Mouse (Mus musculus): ENCODE measurements at regions not wholly inside any gene's neighbourhood (a gene's known extent, or its start where the extent isn't known, plus 50 kb on each side); places are given as distances from the start of the nearest gene placed in this dataset.

GRCm38 (mm10) chr6:116767738-116768522 is 51.2 kb upstream of the Tmem72 start:
- 33% methylated on average over 17 of the region's 17 CpGs for WGBS (ENCODE audit: insufficient replicate concordance)
- ATAC-seq (replicated peaks; ENCODE audit: insufficient number of reproducible peaks, low FRiP score, low TSS enrichment) = no peak
- Histone ChIP-seq H3K4me1 (ENCODE audit: control insufficient read depth, insufficient read depth, low read length) (peaks cover 6% of the 10 kb centered on the region; the same call in 1 of the 2 replicates), H3K9me3 (replicated peaks; ENCODE audit: control insufficient read depth, low read length) (no peaks in the 10 kb centered on the region), H3K4me2 (no peak overlapping the region), H3K27ac (ENCODE audit: low read depth, low read length) (no peak overlapping the region), H3K36me3 (ENCODE audit: control insufficient read depth, insufficient read depth, low read length) (no peaks in the 10 kb centered on the region), H3K9ac (ENCODE audit: low read depth, low read length) (no peak overlapping the region), H3K4me3 (ENCODE audit: low read depth, low read length) (no peak overlapping the region), H3K27me3 (ENCODE audit: control insufficient read depth, insufficient read depth, low read length) (no peaks in the 10 kb centered on the region)

GRCm38 (mm10) chr6:116774954-116775675 is 58.4 kb upstream of the Tmem72 start:
- H3K4me2 ChIP-seq = no peak overlapping the region
- no peaks in the 10 kb centered on the region for H3K9me3 ChIP-seq (replicated peaks; ENCODE audit: control insufficient read depth, low read length)
- H3K36me3 ChIP-seq (ENCODE audit: control insufficient read depth, insufficient read depth, low read length) = no peaks in the 10 kb centered on the region
- H3K9ac ChIP-seq (ENCODE audit: low read depth, low read length) = no peak overlapping the region
- no peak overlapping the region for H3K27ac ChIP-seq (ENCODE audit: low read depth, low read length)
- ATAC-seq (replicated peaks; ENCODE audit: insufficient number of reproducible peaks, low FRiP score, low TSS enrichment) = 0 out of 2 replicates have a peak, but pooled peaks have one; percentile 31
- H3K4me1 ChIP-seq (ENCODE audit: control insufficient read depth, insufficient read depth, low read length) = no peaks in the 10 kb centered on the region
- WGBS (ENCODE audit: insufficient replicate concordance) = 78% methylated on average over 12 of the region's 12 CpGs
- no peak overlapping the region for H3K4me3 ChIP-seq (ENCODE audit: low read depth, low read length)
- no peaks in the 10 kb centered on the region for H3K27me3 ChIP-seq (ENCODE audit: control insufficient read depth, insufficient read depth, low read length)

GRCm38 (mm10) chr6:116786553-116787335 is 70.0 kb upstream of the Tmem72 start:
- Histone ChIP-seq H3K4me3 (ENCODE audit: low read depth, low read length) (no peak overlapping the region), H3K9ac (ENCODE audit: low read depth, low read length) (no peak overlapping the region), H3K27ac (ENCODE audit: low read depth, low read length) (no peak overlapping the region), H3K36me3 (ENCODE audit: control insufficient read depth, insufficient read depth, low read length) (no peaks in the 10 kb centered on the region), H3K27me3 (ENCODE audit: control insufficient read depth, insufficient read depth, low read length) (no peaks in the 10 kb centered on the region), H3K4me2 (no peak overlapping the region), H3K4me1 (ENCODE audit: control insufficient read depth, insufficient read depth, low read length) (no peaks in the 10 kb centered on the region), H3K9me3 (replicated peaks; ENCODE audit: control insufficient read depth, low read length) (no peaks in the 10 kb centered on the region; the same call in 1 of the 2 replicates)
- 52% methylated on average over 3 of the region's 3 CpGs for WGBS (ENCODE audit: insufficient replicate concordance)
- ATAC-seq (replicated peaks; ENCODE audit: insufficient number of reproducible peaks, low FRiP score, low TSS enrichment) = no peak

- Histone ChIP-seq H3K9ac (ENCODE audit: low read depth, low read length) (no peak overlapping the region), H3K9me3 (replicated peaks; ENCODE audit: control insufficient read depth, low read length) (no peaks in the 10 kb centered on the region), H3K27me3 (ENCODE audit: control insufficient read depth, insufficient read depth, low read length) (no peaks in the 10 kb centered on the region), H3K4me1 (ENCODE audit: control insufficient read depth, insufficient read depth, low read length) (peaks cover 4% of the 10 kb centered on the region; the same call in 1 of the 2 replicates), H3K36me3 (ENCODE audit: control insufficient read depth, insufficient read depth, low read length) (no peaks in the 10 kb centered on the region), H3K4me3 (ENCODE audit: low read depth, low read length) (no peak overlapping the region), H3K4me2 (no peak overlapping the region), H3K27ac (ENCODE audit: low read depth, low read length) (no peak overlapping the region)
- ATAC-seq (replicated peaks; ENCODE audit: insufficient number of reproducible peaks, low FRiP score, low TSS enrichment) = no peak
- WGBS (ENCODE audit: insufficient replicate concordance) = 71% methylated on average over 4 of the region's 4 CpGs
These were observed 76.7 kb upstream of the Tmem72 start for GRCm38 (mm10) chr6:116793321-116793960.

DNA sequence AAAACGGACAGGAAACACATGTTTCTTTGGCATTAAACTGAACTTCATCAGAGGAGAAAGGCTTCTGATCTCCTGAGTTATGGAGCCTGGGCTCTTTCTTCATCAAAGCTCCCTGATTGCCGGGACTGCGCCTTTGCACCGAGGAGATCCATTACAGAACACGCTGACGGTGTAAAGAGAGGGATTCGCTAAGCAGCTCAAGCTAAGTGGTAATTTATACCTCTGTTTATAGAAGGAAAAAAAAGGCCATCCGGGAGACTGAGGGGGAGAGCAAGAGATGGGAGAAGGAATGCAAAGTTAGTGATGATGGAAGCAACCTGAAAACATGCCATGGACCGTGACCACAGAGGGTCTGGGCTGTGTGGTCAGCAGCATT is 77.2 kb upstream of the Tmem72 start:
- Histone ChIP-seq H3K36me3 (ENCODE audit: control insufficient read depth, insufficient read depth, low read length) (no peaks in the 10 kb centered on the region), H3K27ac (ENCODE audit: low read depth, low read length) (no peak overlapping the region), H3K4me2 (no peak overlapping the region), H3K4me1 (ENCODE audit: control insufficient read depth, insufficient read depth, low read length) (peaks cover 4% of the 10 kb centered on the region; the same call in 1 of the 2 replicates), H3K27me3 (ENCODE audit: control insufficient read depth, insufficient read depth, low read length) (no peaks in the 10 kb centered on the region), H3K9ac (ENCODE audit: low read depth, low read length) (no peak overlapping the region), H3K4me3 (ENCODE audit: low read depth, low read length) (no peak overlapping the region), H3K9me3 (replicated peaks; ENCODE audit: control insufficient read depth, low read length) (no peaks in the 10 kb centered on the region)
- ATAC-seq (replicated peaks; ENCODE audit: insufficient number of reproducible peaks, low FRiP score, low TSS enrichment) = no peak
- WGBS (ENCODE audit: insufficient replicate concordance) = 72% methylated on average over 9 of the region's 9 CpGs

DNA sequence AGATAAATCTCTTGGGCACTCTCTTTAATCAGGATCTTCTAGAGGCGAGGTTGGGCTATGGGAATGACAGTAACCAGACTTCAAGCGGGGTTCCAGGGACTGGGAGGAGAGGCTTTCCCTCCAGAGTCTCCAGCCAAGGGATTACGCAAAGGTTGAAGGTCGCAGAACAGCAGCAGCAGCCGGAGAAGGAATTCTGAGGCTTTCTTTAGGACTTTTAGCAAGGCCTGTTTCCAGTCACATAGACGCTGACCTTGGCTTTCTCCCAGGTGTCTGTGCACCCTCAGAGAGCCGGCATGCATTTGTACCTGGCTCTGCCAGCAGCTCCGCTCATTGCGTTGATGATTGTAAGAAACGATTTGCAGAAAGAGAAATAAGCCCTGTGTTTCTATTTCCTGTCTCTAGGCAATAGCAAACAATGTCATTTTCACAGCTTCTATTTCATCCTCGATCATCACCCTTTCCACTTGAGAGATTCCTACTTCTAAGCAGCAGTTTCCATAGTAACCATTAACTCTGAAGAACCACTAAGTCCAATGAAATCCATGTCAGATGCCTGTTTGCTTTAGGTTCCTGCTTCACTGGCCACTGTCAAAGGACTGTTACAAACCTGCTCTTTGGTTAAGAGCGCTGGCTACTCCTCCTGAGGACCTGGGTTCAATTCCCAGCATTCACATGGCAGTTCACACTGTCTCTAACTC is 104.7 kb upstream of the Tmem72 start:
- no peak overlapping the region for H3K4me3 ChIP-seq (ENCODE audit: low read depth, low read length)
- ATAC-seq (replicated peaks; ENCODE audit: insufficient number of reproducible peaks, low FRiP score, low TSS enrichment) = no peak
- H3K36me3 ChIP-seq (ENCODE audit: control insufficient read depth, insufficient read depth, low read length) = no peaks in the 10 kb centered on the region
- H3K27ac ChIP-seq (ENCODE audit: low read depth, low read length) = no peak overlapping the region
- no peaks in the 10 kb centered on the region for H3K9me3 ChIP-seq (replicated peaks; ENCODE audit: control insufficient read depth, low read length)
- H3K9ac ChIP-seq (ENCODE audit: low read depth, low read length) = no peak overlapping the region
- H3K27me3 ChIP-seq (ENCODE audit: control insufficient read depth, insufficient read depth, low read length) = no peaks in the 10 kb centered on the region
- peaks cover 9% of the 10 kb centered on the region for H3K4me1 ChIP-seq (ENCODE audit: control insufficient read depth, insufficient read depth, low read length)
- WGBS (ENCODE audit: insufficient replicate concordance) = 53% methylated on average over 12 of the region's 12 CpGs
- no peak overlapping the region for H3K4me2 ChIP-seq

DNA sequence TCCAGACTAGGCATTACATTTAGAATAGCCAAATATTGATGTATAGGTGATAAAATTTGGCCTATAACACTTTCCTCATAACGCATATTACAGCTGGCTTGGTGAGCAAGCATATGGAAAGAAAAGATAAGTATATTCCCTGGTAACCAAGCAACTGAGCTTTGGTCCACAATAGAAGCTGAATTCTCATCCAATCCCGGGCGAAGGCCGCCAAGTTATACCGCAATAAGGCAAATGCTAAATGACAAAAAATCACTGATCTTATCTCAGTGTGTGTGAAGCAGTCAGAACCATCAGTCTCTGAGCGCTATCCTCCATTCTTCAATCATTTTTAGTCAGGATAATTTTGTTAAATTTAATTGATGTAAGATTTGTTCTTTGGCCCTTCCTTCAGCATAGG is 105.9 kb upstream of the Tmem72 start:
- Histone ChIP-seq H3K36me3 (ENCODE audit: control insufficient read depth, insufficient read depth, low read length) (no peaks in the 10 kb centered on the region), H3K9me3 (replicated peaks; ENCODE audit: control insufficient read depth, low read length) (no peaks in the 10 kb centered on the region), H3K4me3 (ENCODE audit: low read depth, low read length) (no peak overlapping the region), H3K27me3 (ENCODE audit: control insufficient read depth, insufficient read depth, low read length) (no peaks in the 10 kb centered on the region), H3K4me2 (no peak overlapping the region), H3K4me1 (ENCODE audit: control insufficient read depth, insufficient read depth, low read length) (peaks cover 9% of the 10 kb centered on the region), H3K27ac (ENCODE audit: low read depth, low read length) (no peak overlapping the region), H3K9ac (ENCODE audit: low read depth, low read length) (no peak overlapping the region)
- 89% methylated on average over 6 of the region's 6 CpGs for WGBS (ENCODE audit: insufficient replicate concordance)
- no peak for ATAC-seq (replicated peaks; ENCODE audit: insufficient number of reproducible peaks, low FRiP score, low TSS enrichment)

GRCm38 (mm10) chr6:116825628-116826027 is 108.9 kb upstream of the Tmem72 start:
- ATAC-seq (replicated peaks; ENCODE audit: insufficient number of reproducible peaks, low FRiP score, low TSS enrichment) = no peak
- WGBS (ENCODE audit: insufficient replicate concordance) = 77% methylated on average over 2 of the region's 2 CpGs

More at GRCm38 (mm10) chr6:116825628-116826027, 108.9 kb upstream of the Tmem72 start:
- Histone ChIP-seq H3K36me3 (ENCODE audit: control insufficient read depth, insufficient read depth, low read length) (no peaks in the 10 kb centered on the region), H3K9ac (ENCODE audit: low read depth, low read length) (no peak overlapping the region), H3K4me2 (no peak overlapping the region), H3K27ac (ENCODE audit: low read depth, low read length) (no peak overlapping the region), H3K9me3 (replicated peaks; ENCODE audit: control insufficient read depth, low read length) (no peaks in the 10 kb centered on the region), H3K27me3 (ENCODE audit: control insufficient read depth, insufficient read depth, low read length) (no peaks in the 10 kb centered on the region), H3K4me3 (ENCODE audit: low read depth, low read length) (no peak overlapping the region), H3K4me1 (ENCODE audit: control insufficient read depth, insufficient read depth, low read length) (peaks cover 5% of the 10 kb centered on the region; the same call in 1 of the 2 replicates)
